Mouse (Mus musculus): ENCODE data around the gene Maml2.

- TF ChIP-seq POLR2A (IDR thresholded peaks at IDR 0.05; ENCODE audit: borderline replicate concordance, insufficient read depth, low read length) (no peak), CTCF (IDR thresholded peaks at IDR 0.05; ENCODE audit: borderline replicate concordance, insufficient read depth, low read depth, low read length) (no peak)
Measured at GRCm38 (mm10) chr9:13493746-13494145, 196.0 kb downstream of the Maml2 start.
